Mouse (Mus musculus): Measurements from ENCODE around the gene Haus8.

DNA sequence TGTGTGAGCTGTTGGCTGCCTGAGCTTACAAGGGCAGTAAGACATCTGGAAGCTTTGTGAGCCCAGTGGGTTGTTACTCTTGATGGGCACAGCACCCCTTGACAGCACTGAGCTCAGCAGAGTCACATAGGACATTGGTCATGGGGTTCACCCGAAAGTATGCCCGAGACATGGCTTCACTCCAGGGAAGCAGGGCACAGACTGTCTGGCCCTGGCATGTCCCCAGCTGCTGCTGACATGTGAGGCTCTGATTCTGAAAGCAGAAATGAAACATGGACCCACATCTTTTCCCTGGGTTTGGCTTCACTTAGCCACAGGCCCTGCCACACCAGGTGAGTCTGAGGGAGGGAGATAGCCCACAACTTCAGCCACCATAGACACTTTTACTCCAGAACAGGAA, 24.1 kb upstream of the Haus8 start:
- no peak for TF ChIP-seq POLR2A (IDR thresholded peaks at IDR 0.05; ENCODE audit: insufficient read depth, low read length)
- TF ChIP-seq CTCF (IDR thresholded peaks at IDR 0.05; ENCODE audit: low read depth, low read length) = no peak

Data from ES-Bruce4 (cell line).